Mouse (Mus musculus) hindbrain, embryonic 11.5 days (tissue): Measurements from ENCODE around the gene Sult6b2. TPM values are rescaled to one million over a fixed set of nuclear protein-coding genes. Genes with fewer than 3 reads are reported as not detected.

ENCODE experiments used
- ATAC-seq: fragments of 200-750 bp; cut with Nextera tagmentation; 2 replicates; pipeline ENCODE4 v1.8.0; 2017; ENCODE audit warnings: mild to moderate bottlenecking, moderate TSS enrichment, moderate library complexity; ENCODE audit not compliant: low FRiP score
- DNase-seq: peaks from one replicate; pipeline ENCODE4 v3.0.0-alpha.2; 2015; ENCODE audit warnings: low spot score
- H3K27ac ChIP-seq: fragments of 300-500 bp; sonication (generic); 2 replicates; pipeline ENCODE4 v1.5.1; 2014; ENCODE audit warnings: mild to moderate bottlenecking, low read depth, low read length
- H3K27me3 ChIP-seq: fragments of 300-500 bp; sonication (generic); 2 replicates; pipeline ENCODE4 v1.6.1; 2014; ENCODE audit warnings: mild to moderate bottlenecking, low read length, moderate library complexity, mixed read lengths; ENCODE audit not compliant: control insufficient read depth, insufficient read depth
- H3K36me3 ChIP-seq: fragments of 300-500 bp; sonication (generic); 2 replicates; pipeline ENCODE4 v1.6.1; 2014; ENCODE audit warnings: mild to moderate bottlenecking, low read length, moderate library complexity, mixed read lengths; ENCODE audit not compliant: control insufficient read depth, insufficient read depth
- H3K4me1 ChIP-seq: fragments of 300-500 bp; sonication (generic); replicated peaks from 2 replicates; pipeline ENCODE4 v1.6.1; 2014; ENCODE audit warnings: low read length, mixed read lengths; ENCODE audit not compliant: control insufficient read depth, insufficient read depth
- H3K4me2 ChIP-seq: fragments of 300-500 bp; sonication (generic); replicated peaks from 2 replicates; pipeline ENCODE4 v1.6.1; 2014; ENCODE audit warnings: mild to moderate bottlenecking, low read depth, low read length
- H3K4me3 ChIP-seq: fragments of 300-500 bp; sonication (generic); 2 replicates; pipeline ENCODE4 v1.5.1; 2014; ENCODE audit warnings: low read depth, low read length
- H3K9ac ChIP-seq: fragments of 300-500 bp; sonication (generic); 2 replicates; pipeline ENCODE4 v1.6.1; 2014; ENCODE audit warnings: low read depth, low read length
- H3K9me3 ChIP-seq: fragments of 300-500 bp; sonication (generic); 2 replicates; pipeline ENCODE4 v1.6.1; 2016; ENCODE audit warnings: low read length; ENCODE audit not compliant: control insufficient read depth
- WGBS: fragments of 180-500 bp; shearing (Covaris S2); extraction: QIAGEN DNeasy Blood & Tissue Kit; methylation state at CpG from one replicate; pipeline ENCODE4 v1.1.7; 2014; 5-methylcytosine and 5-hydroxymethylcytosine counted together
- polyA plus RNA-seq: library from polyadenylated mRNA; unstranded; fragments of >200 nt; fragmentation: Nextera tagmentation; extraction: Ambion mirVana; gene quantifications from 2 replicates; pipeline ENCODE4 v1.2.1, GENCODE M21; 2014

Gene Sult6b2
- polyA plus RNA-seq, 1 experiment from 2014 or later, result not detected

- DNase-seq (no peak), ATAC-seq (no peak)
- H3K36me3 ChIP-seq, result no peaks in the 10 kb centered on the region
- H3K27ac ChIP-seq, result no peak overlapping the region
- H3K9me3 ChIP-seq, result no peaks in the 10 kb centered on the region
- 0 out of 2 replicates have a peak, but pooled peaks cover 2% of the 10 kb centered on the region for H3K4me1 ChIP-seq
- H3K27me3 ChIP-seq, result no peaks in the 10 kb centered on the region; the same call in 1 of the 2 replicates
- 0 out of 2 replicates have a peak overlapping the region, but pooled peaks have one; percentile 3 for H3K4me3 ChIP-seq
- H3K9ac ChIP-seq, result peak overlapping the region; percentile 20; the same call in 1 of the 2 replicates
- no peak overlapping the region; the same call in 1 of the 2 replicates for H3K4me2 ChIP-seq
- WGBS, result 90% methylated on average over 6 of the region's 6 CpGs
Measured at GRCm38 (mm10) chr6:142757976-142758375, 46.3 kb downstream of the Sult6b2 start.

- Histone ChIP-seq H3K9ac (peak overlapping the region; percentile 87), H3K4me2 (peak overlapping the region; percentile 72), H3K4me1 (0 out of 2 replicates have a peak, but pooled peaks cover 2% of the 10 kb centered on the region), H3K9me3 (no peaks in the 10 kb centered on the region), H3K27me3 (no peaks in the 10 kb centered on the region; the same call in 1 of the 2 replicates), H3K27ac (no peak overlapping the region), H3K36me3 (no peaks in the 10 kb centered on the region), H3K4me3 (peak overlapping the region; percentile 90)
- ATAC-seq, result no peak
- peak; percentile 6 for DNase-seq
- 58% methylated on average over 10 of the region's 10 CpGs for WGBS
Measured at GRCm38 (mm10) chr6:142757334-142757965, 46.9 kb downstream of the Sult6b2 start.

GRCm38 (mm10) chr6:142756507-142757333 is 47.6 kb downstream of the Sult6b2 start, which contains the start of gene Cmas:
Gene Cmas (plus strand): TSS chr6:142756686.
- peak within 1 kb of the TSS; percentile 82 for H3K27ac ChIP-seq
- no peaks in the 10 kb centered on the region for H3K36me3 ChIP-seq
- H3K4me1 ChIP-seq, result 0 out of 2 replicates have a peak, but pooled peaks cover 2% of the 10 kb centered on the region
- peak within 1 kb of the TSS; percentile 72 for H3K4me2 ChIP-seq
- WGBS, result under 1% methylated on average over 48 of the region's 68 CpGs
- peak within 1 kb of the TSS; percentile 90 for H3K4me3 ChIP-seq
- H3K27me3 ChIP-seq, result no peaks in the 10 kb centered on the region; the same call in 1 of the 2 replicates
- peak; percentile 97 for ATAC-seq
- H3K9ac ChIP-seq, result peak within 1 kb of the TSS; percentile 87
- no peaks in the 10 kb centered on the region for H3K9me3 ChIP-seq
- peak; percentile 92 for DNase-seq

GRCm38 (mm10) chr6:142752331-142753246 is 51.7 kb downstream of the Sult6b2 start:
- Histone ChIP-seq H3K9ac (no peak overlapping the region), H3K27ac (no peak overlapping the region), H3K4me1 (no peaks in the 10 kb centered on the region), H3K36me3 (no peaks in the 10 kb centered on the region), H3K4me3 (no peak overlapping the region), H3K4me2 (no peak overlapping the region), H3K27me3 (no peaks in the 10 kb centered on the region; the same call in 1 of the 2 replicates), H3K9me3 (no peaks in the 10 kb centered on the region)
- WGBS, result 36% methylated on average over 14 of the region's 14 CpGs
- ATAC-seq, result no peak
- DNase-seq, result no peak

GRCm38 (mm10) chr6:142751365-142751764 is 52.9 kb downstream of the Sult6b2 start:
- H3K4me1 ChIP-seq, result no peaks in the 10 kb centered on the region
- H3K9me3 ChIP-seq, result no peaks in the 10 kb centered on the region
- H3K27me3 ChIP-seq, result no peaks in the 10 kb centered on the region; the same call in 1 of the 2 replicates
- no peak overlapping the region for H3K4me3 ChIP-seq
- DNase-seq, result peak; percentile 13
- WGBS, result 53% methylated on average over 9 of the region's 9 CpGs
- H3K27ac ChIP-seq, result no peak overlapping the region
- H3K4me2 ChIP-seq, result no peak overlapping the region
- no peaks in the 10 kb centered on the region for H3K36me3 ChIP-seq
- H3K9ac ChIP-seq, result no peak overlapping the region
- peak; percentile 65 for ATAC-seq

- no peaks in the 10 kb centered on the region for H3K4me1 ChIP-seq
- ATAC-seq (no peak), DNase-seq (no peak)
- H3K36me3 ChIP-seq, result no peaks in the 10 kb centered on the region
- H3K4me3 ChIP-seq, result no peak overlapping the region
- no peaks in the 10 kb centered on the region for H3K9me3 ChIP-seq
- H3K27ac ChIP-seq, result no peak overlapping the region
- H3K9ac ChIP-seq, result no peak overlapping the region
- H3K4me2 ChIP-seq, result no peak overlapping the region
- 80% methylated on average over 8 of the region's 8 CpGs for WGBS
- H3K27me3 ChIP-seq, result no peaks in the 10 kb centered on the region
Measured at GRCm38 (mm10) chr6:142748057-142748708, 56.1 kb downstream of the Sult6b2 start.

- Histone ChIP-seq H3K4me2 (no peak overlapping the region), H3K4me3 (no peak overlapping the region), H3K27ac (no peak overlapping the region), H3K9me3 (no peaks in the 10 kb centered on the region), H3K4me1 (no peaks in the 10 kb centered on the region), H3K36me3 (no peaks in the 10 kb centered on the region), H3K27me3 (no peaks in the 10 kb centered on the region), H3K9ac (no peak overlapping the region)
- ATAC-seq, result no peak
- DNase-seq, result no peak
- WGBS, result 85% methylated on average over 2 of the region's 2 CpGs
Measured at GRCm38 (mm10) chr6:142747165-142747564, 57.1 kb downstream of the Sult6b2 start.

- Histone ChIP-seq H3K4me1 (no peaks in the 10 kb centered on the region), H3K4me3 (no peak overlapping the region), H3K9ac (no peak overlapping the region), H3K27ac (no peak overlapping the region), H3K36me3 (no peaks in the 10 kb centered on the region), H3K4me2 (no peak overlapping the region), H3K27me3 (no peaks in the 10 kb centered on the region), H3K9me3 (no peaks in the 10 kb centered on the region)
- 93% methylated on average over 7 of the region's 7 CpGs for WGBS
- no peak for DNase-seq
- ATAC-seq, result no peak
Measured at GRCm38 (mm10) chr6:142746765-142747164, 57.5 kb downstream of the Sult6b2 start.
